Mouse (Mus musculus): ENCODE results near the gene Sgcd.

Sgcd gene

GRCm38 (mm10) chr11:47988697-47989533 is at the start of gene Sgcd:
TSS of gene Sgcd (minus strand) at chr11:47988969.
- no peak for DNase-seq (ENCODE audit: low spot score)

GRCm38 (mm10) chr11:48038051-48038450 is 49.3 kb upstream of the Sgcd start:
- DNase-seq (ENCODE audit: low spot score), result no peak

GRCm38 (mm10) chr11:48012836-48013235 is 24.1 kb upstream of the Sgcd start:
- no peak for DNase-seq (ENCODE audit: low spot score)

GRCm38 (mm10) chr11:47988333-47988696 is 454 bp downstream of the Sgcd start:
- DNase-seq (ENCODE audit: low spot score), result no peak

GRCm38 (mm10) chr11:47987893-47988267 is 889 bp downstream of the Sgcd start:
- no peak for DNase-seq (ENCODE audit: low spot score)

GRCm38 (mm10) chr11:47987251-47987892 is 1.4 kb downstream of the Sgcd start:
- no peak for DNase-seq (ENCODE audit: low spot score)

- DNase-seq (ENCODE audit: low spot score), result no peak
Measured at GRCm38 (mm10) chr11:47982152-47982551, 6.6 kb downstream of the Sgcd start.

- no peak for DNase-seq (ENCODE audit: low spot score)
Measured at GRCm38 (mm10) chr11:47981108-47981507, 7.7 kb downstream of the Sgcd start.

- no peak for DNase-seq (ENCODE audit: low spot score)
Measured at GRCm38 (mm10) chr11:47953291-47953690, 35.5 kb downstream of the Sgcd start.

GRCm38 (mm10) chr11:47952366-47952765 is 36.4 kb downstream of the Sgcd start:
- no peak for DNase-seq (ENCODE audit: low spot score)

- DNase-seq (ENCODE audit: low spot score), result no peak
Measured at GRCm38 (mm10) chr11:47939795-47940194, 49.0 kb downstream of the Sgcd start.

- no peak for DNase-seq (ENCODE audit: low spot score)
Measured at GRCm38 (mm10) chr11:47917616-47918015, 71.2 kb downstream of the Sgcd start.

- DNase-seq (ENCODE audit: low spot score), result no peak
Measured at GRCm38 (mm10) chr11:47891617-47892172, 97.1 kb downstream of the Sgcd start.

- DNase-seq (ENCODE audit: low spot score), result no peak
Measured at GRCm38 (mm10) chr11:47890315-47890714, 98.5 kb downstream of the Sgcd start.

- no peak for DNase-seq (ENCODE audit: low spot score)
Measured at GRCm38 (mm10) chr11:47885310-47885709, 103.5 kb downstream of the Sgcd start.

GRCm38 (mm10) chr11:47883545-47883944 is 105.2 kb downstream of the Sgcd start:
- DNase-seq (ENCODE audit: low spot score), result no peak

GRCm38 (mm10) chr11:47876633-47877170 is 112.1 kb downstream of the Sgcd start:
- DNase-seq (ENCODE audit: low spot score), result no peak

- DNase-seq (ENCODE audit: low spot score), result no peak
Measured at GRCm38 (mm10) chr11:47845894-47846293, 142.9 kb downstream of the Sgcd start.

GRCm38 (mm10) chr11:47833283-47833682 is 155.5 kb downstream of the Sgcd start:
- DNase-seq (ENCODE audit: low spot score), result no peak

- DNase-seq (ENCODE audit: low spot score), result no peak
Measured at GRCm38 (mm10) chr11:47810307-47810706, 178.5 kb downstream of the Sgcd start.

- DNase-seq (ENCODE audit: low spot score), result no peak
Measured at GRCm38 (mm10) chr11:47804101-47804715, 184.6 kb downstream of the Sgcd start.

GRCm38 (mm10) chr11:47777916-47778226 is 210.9 kb downstream of the Sgcd start:
- DNase-seq (ENCODE audit: low spot score), result no peak

Measured in urinary bladder, postnatal 10 days (tissue).